Mouse (Mus musculus) heart, adult 2 months (tissue): ENCODE measurements around the gene Ipmk. TPM values are rescaled to one million over a fixed set of nuclear protein-coding genes. Genes with fewer than 3 reads are reported as not detected.

Experiments used
- DNase-seq, 2 experiments: peaks; one replicate each; pipeline ENCODE4 v3.0.0; 2021
- H3K27ac ChIP-seq: fragments of 200-600 bp; 2 replicates; pipeline ENCODE4 v1.8.1; 2022
- H3K27me3 ChIP-seq: fragments of 200-500 bp; 2 replicates; pipeline ENCODE4 v1.6.1; 2012; ENCODE audit warnings: mild to moderate bottlenecking, low read length, inconsistent platforms, mixed read lengths; ENCODE audit not compliant: control insufficient read depth, insufficient read depth
- H3K36me3 ChIP-seq: fragments of 200-500 bp; 2 replicates; pipeline ENCODE4 v1.6.1; 2012; ENCODE audit warnings: low read length, inconsistent platforms; ENCODE audit not compliant: control insufficient read depth, insufficient read depth
- H3K4me1 ChIP-seq: fragments of 200-500 bp; 2 replicates; pipeline ENCODE4 v1.6.1; 2011; ENCODE audit warnings: low read length; ENCODE audit not compliant: control insufficient read depth, insufficient read depth
- H3K4me3 ChIP-seq: fragments of 200-600 bp; 2 replicates; pipeline ENCODE4 v1.8.1; 2022
- H3K79me2 ChIP-seq: fragments of 200-500 bp; replicated peaks from 2 replicates; pipeline ENCODE4 v1.6.1; 2012; ENCODE audit warnings: mild to moderate bottlenecking, inconsistent platforms, low read length, moderate library complexity, mixed read lengths; ENCODE audit not compliant: control insufficient read depth, insufficient read depth
- H3K9ac ChIP-seq: fragments of 200-500 bp; 2 replicates; pipeline ENCODE4 v1.6.1; 2012; ENCODE audit warnings: low read depth, mild to moderate bottlenecking, control low read depth, inconsistent platforms, low read length, mixed read lengths
- CTCF ChIP-seq: fragments of 200-600 bp; IDR thresholded peaks from 2 replicates; pipeline ENCODE4 v1.8.1; 2022; ENCODE audit warnings: antibody characterized with exemption, mild to moderate bottlenecking, moderate library complexity
- EP300 ChIP-seq: fragments of 200-500 bp; IDR thresholded peaks from 2 replicates; pipeline ENCODE4 v1.6.1; 2011; ENCODE audit warnings: low read depth, low read length, control low read depth; ENCODE audit not compliant: insufficient read depth
- POLR2A ChIP-seq: fragments of 200-500 bp; IDR thresholded peaks from 2 replicates; pipeline ENCODE4 v1.6.1; 2011; ENCODE audit warnings: mild to moderate bottlenecking, low read depth, low read length, control low read depth; ENCODE audit not compliant: insufficient read depth
- WGBS: fragments of 180-500 bp; shearing (Covaris S2); methylation state at CpG from one replicate; pipeline ENCODE4 v1.1.7; 2018; 5-methylcytosine and 5-hydroxymethylcytosine counted together
- intact Hi-C: fragments of 180-260 bp; cut with DNase I; formaldehyde crosslinking; loops from one replicate; pipeline ENCODE4 v1.15.1; 2025
- polyA plus RNA-seq: library from polyadenylated mRNA; depleted of rRNA; stranded (reverse); fragments of >200 nt; gene quantifications from 2 replicates; pipeline ENCODE4 v1.2.3, GENCODE M21; 2012
- total RNA-seq, 2 experiments: library from RNA; stranded (reverse); gene quantifications; 2 replicates each; pipeline ENCODE4 v1.2.3; 2021

Gene Ipmk
- total and polyA plus RNA-seq, 3 experiments: 5.0 to 17.9 (median 12.6) TPM

GRCm38 (mm10) chr10:71389311-71389710 is 41.7 kb downstream of the Ipmk start:
- intact Hi-C loops: no loop called here
- 90% methylated on average over 5 of the region's 5 CpGs for WGBS
- no peaks in the 10 kb centered on the region for H3K79me2 ChIP-seq
- DNase-seq: no peak
- no peak for TF ChIP-seq EP300
- TF ChIP-seq POLR2A: no peak
- no peak for TF ChIP-seq CTCF
- no peaks in the 10 kb centered on the region for H3K4me1 ChIP-seq
- no peaks in the 10 kb centered on the region for H3K27me3 ChIP-seq
- H3K36me3 ChIP-seq: no peaks in the 10 kb centered on the region
- H3K9ac ChIP-seq: no peak overlapping the region
- H3K27ac ChIP-seq: no peak overlapping the region
- H3K4me3 ChIP-seq: no peak overlapping the region

- no peak overlapping the region for H3K9ac ChIP-seq
Measured at GRCm38 (mm10) chr10:71398383-71399145, 51.0 kb downstream of the Ipmk start.

GRCm38 (mm10) chr10:71399399-71399798 is 51.8 kb downstream of the Ipmk start:
- Histone ChIP-seq H3K79me2 (no peaks in the 10 kb centered on the region), H3K36me3 (no peaks in the 10 kb centered on the region), H3K4me1 (no peaks in the 10 kb centered on the region), H3K4me3 (no peak overlapping the region), H3K9ac (no peak overlapping the region), H3K27ac (no peak overlapping the region), H3K27me3 (peaks cover 1% of the 10 kb centered on the region; the same call in 1 of the 2 replicates)
- 28% methylated on average over 8 of the region's 8 CpGs for WGBS
- no peak for DNase-seq
- intact Hi-C loops: no loop called here
- TF ChIP-seq POLR2A (no peak), CTCF (no peak), EP300 (no peak)

More at GRCm38 (mm10) chr10:71398383-71399145, 51.0 kb downstream of the Ipmk start:
- Histone ChIP-seq H3K79me2 (no peaks in the 10 kb centered on the region), H3K4me3 (no peak overlapping the region), H3K27ac (no peak overlapping the region), H3K36me3 (no peaks in the 10 kb centered on the region), H3K27me3 (no peaks in the 10 kb centered on the region), H3K4me1 (no peaks in the 10 kb centered on the region)
- intact Hi-C loops: no loop called here
- 67% methylated on average over 10 of the region's 10 CpGs for WGBS
- no peak for TF ChIP-seq CTCF
- TF ChIP-seq POLR2A: no peak
- TF ChIP-seq EP300: no peak
- no peak for DNase-seq

GRCm38 (mm10) chr10:71399987-71400386 is 52.4 kb downstream of the Ipmk start:
- no peak for DNase-seq
- peaks cover 1% of the 10 kb centered on the region; the same call in 1 of the 2 replicates for H3K27me3 ChIP-seq
- intact Hi-C loops: no loop called here
- no peak overlapping the region for H3K9ac ChIP-seq
- H3K4me1 ChIP-seq: no peaks in the 10 kb centered on the region
- H3K27ac ChIP-seq: no peak overlapping the region
- no peak overlapping the region for H3K4me3 ChIP-seq
- no peaks in the 10 kb centered on the region for H3K36me3 ChIP-seq
- TF ChIP-seq CTCF (no peak), EP300 (no peak), POLR2A (no peak)
- no peaks in the 10 kb centered on the region for H3K79me2 ChIP-seq
- 67% methylated on average over 8 of the region's 8 CpGs for WGBS

GRCm38 (mm10) chr10:71400818-71401646 is 53.5 kb downstream of the Ipmk start:
- DNase-seq: no peak
- WGBS: 64% methylated on average over 13 of the region's 13 CpGs
- H3K27me3 ChIP-seq: peaks cover 1% of the 10 kb centered on the region; the same call in 1 of the 2 replicates

GRCm38 (mm10) chr10:71403638-71404037 is 56.1 kb downstream of the Ipmk start:
- TF ChIP-seq POLR2A: no peak
- no peak for TF ChIP-seq EP300
- TF ChIP-seq CTCF: no peak
- Histone ChIP-seq H3K4me3 (no peak overlapping the region), H3K36me3 (no peaks in the 10 kb centered on the region), H3K9ac (no peak overlapping the region), H3K4me1 (no peaks in the 10 kb centered on the region), H3K79me2 (no peaks in the 10 kb centered on the region), H3K27ac (no peak overlapping the region), H3K27me3 (peaks cover 1% of the 10 kb centered on the region; the same call in 1 of the 2 replicates)
- no peak for DNase-seq
- 56% methylated on average over 3 of the region's 3 CpGs for WGBS
- intact Hi-C loops: no loop called here

More at GRCm38 (mm10) chr10:71400818-71401646, 53.5 kb downstream of the Ipmk start:
- Histone ChIP-seq H3K27ac (no peak overlapping the region), H3K36me3 (no peaks in the 10 kb centered on the region), H3K79me2 (no peaks in the 10 kb centered on the region), H3K9ac (no peak overlapping the region), H3K4me3 (no peak overlapping the region), H3K4me1 (no peaks in the 10 kb centered on the region)
- peak; percentile 98; the same call in 1 of the 2 replicates for TF ChIP-seq CTCF
- no peak for TF ChIP-seq POLR2A
- intact Hi-C loops: loop anchor here (1.0 kb wide), 1 partner anchor 74 kb away; no protein-coding TSS in a partner anchor
